Mouse (Mus musculus): Measurements from ENCODE around the gene Klf7. TPM values are rescaled to one million over a fixed set of nuclear protein-coding genes. Genes with fewer than 3 reads are reported as not detected.
A peak's percentile ranks its signal among the peaks of the same experiment; 100 is the strongest.

Klf7 gene
- 16.3 and 18.0 TPM in 2 replicates for polyA plus RNA-seq (2015; fragmentation: Nextera tagmentation; extraction: Ambion mirVana)

DNA sequence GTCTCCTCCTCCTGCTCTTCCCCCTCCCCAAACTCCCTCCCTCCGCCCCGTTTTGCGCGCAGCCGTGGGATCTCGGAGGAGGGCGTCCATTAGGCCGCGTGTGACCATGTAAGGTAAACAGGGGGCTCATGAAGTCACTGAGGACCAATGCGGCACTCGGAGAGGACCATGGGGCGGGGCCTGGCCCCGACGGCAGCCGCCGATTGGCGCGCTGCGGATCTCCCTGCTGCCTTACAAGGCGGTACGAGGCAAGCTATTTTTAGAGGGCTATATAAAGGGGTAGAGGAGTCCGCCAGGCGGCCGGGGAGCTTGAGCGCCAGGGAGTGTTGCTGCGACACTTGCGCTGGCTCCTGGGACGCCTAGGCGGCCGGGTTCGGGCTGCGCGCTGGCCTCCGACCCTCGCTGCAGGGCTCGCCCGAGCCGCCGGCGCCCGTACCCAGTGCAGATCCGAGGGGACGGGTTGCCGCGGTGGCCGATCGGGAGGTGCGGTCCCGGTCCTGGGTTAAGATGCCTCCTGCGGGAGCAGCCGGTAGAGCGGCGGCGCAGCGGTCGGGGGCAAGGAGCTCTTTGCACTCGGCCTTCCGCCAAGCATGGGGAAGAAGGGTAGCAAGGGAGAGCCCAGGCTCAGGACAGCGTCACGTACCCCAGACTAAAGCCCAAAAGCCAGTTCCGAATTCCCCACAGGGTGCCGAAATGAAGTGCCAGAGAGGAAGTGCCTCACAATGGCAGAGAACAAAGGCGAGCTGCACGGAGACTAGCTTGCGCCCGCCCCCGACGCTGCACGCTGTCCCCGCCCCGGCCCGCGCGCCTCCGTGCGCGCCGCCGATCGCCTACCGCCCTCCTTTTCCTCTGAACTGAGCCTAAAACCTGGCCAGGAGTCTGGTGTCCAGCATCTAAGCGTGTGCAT lies at the start of gene Klf7:
Gene Klf7 (minus strand): TSS at position 724 of the 907 bp plus-strand sequence.
- H3K36me3 ChIP-seq (ENCODE audit: control insufficient read depth, insufficient read depth), result no peaks in the 10 kb centered on the region
- H3K27ac ChIP-seq (ENCODE audit: low read length), result peak within 1 kb of the TSS; percentile 100
- peak within 1 kb of the TSS; percentile 100 for H3K9ac ChIP-seq (ENCODE audit: low read length)
- peak; percentile 98 for ATAC-seq (replicated peaks; ENCODE audit: extremely low read depth, insufficient read depth, low FRiP score)
- no peaks in the 10 kb centered on the region for H3K27me3 ChIP-seq (ENCODE audit: control insufficient read depth, insufficient read depth, low read length)
- WGBS, result under 1% methylated on average over 82 of the region's 82 CpGs
- H3K4me3 ChIP-seq (ENCODE audit: low read length), result peak within 1 kb of the TSS; percentile 91
- H3K4me2 ChIP-seq (ENCODE audit: low read depth, low read length), result peak within 1 kb of the TSS; percentile 74
- H3K4me1 ChIP-seq (ENCODE audit: control insufficient read depth, insufficient read depth, low read length), result peaks cover 20% of the 10 kb centered on the region
- no peaks in the 10 kb centered on the region for H3K9me3 ChIP-seq (replicated peaks; ENCODE audit: control insufficient read depth, low read length)

DNA sequence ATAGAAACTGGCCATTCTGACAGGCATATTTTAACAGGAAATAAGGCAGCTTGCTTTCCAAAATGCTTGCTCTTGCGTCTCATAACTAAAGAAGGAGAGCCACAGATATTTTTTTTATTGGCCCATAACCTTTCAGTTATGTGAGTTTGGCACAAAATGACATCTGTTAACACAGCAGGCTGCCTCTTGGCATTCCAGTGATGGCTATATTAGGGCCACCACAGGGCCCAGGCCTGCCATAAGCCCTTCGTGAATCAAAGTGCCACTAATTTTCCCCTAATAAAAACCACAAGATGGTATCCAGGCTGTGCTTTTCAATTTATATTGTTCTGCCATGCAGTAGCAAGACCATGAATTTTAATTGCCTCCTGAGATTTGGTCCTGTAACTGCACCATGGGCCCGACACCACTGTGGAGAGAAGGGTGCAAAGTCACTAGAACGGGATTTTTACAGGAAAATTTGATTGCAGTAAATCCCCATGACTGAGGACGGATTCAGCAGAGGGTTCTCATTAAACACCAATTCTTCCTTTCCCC lies 42.5 kb upstream of the Klf7 start:
- Histone ChIP-seq H3K4me3 (ENCODE audit: low read length) (no peak overlapping the region), H3K9ac (ENCODE audit: low read length) (no peak overlapping the region), H3K4me1 (ENCODE audit: control insufficient read depth, insufficient read depth, low read length) (no peaks in the 10 kb centered on the region), H3K4me2 (ENCODE audit: low read depth, low read length) (no peak overlapping the region), H3K27me3 (ENCODE audit: control insufficient read depth, insufficient read depth, low read length) (no peaks in the 10 kb centered on the region), H3K27ac (ENCODE audit: low read length) (no peak overlapping the region), H3K9me3 (replicated peaks; ENCODE audit: control insufficient read depth, low read length) (no peaks in the 10 kb centered on the region), H3K36me3 (ENCODE audit: control insufficient read depth, insufficient read depth) (no peaks in the 10 kb centered on the region)
- no peak for ATAC-seq (replicated peaks; ENCODE audit: extremely low read depth, insufficient read depth, low FRiP score)
- WGBS, result 81% methylated on average over 5 of the region's 5 CpGs

DNA sequence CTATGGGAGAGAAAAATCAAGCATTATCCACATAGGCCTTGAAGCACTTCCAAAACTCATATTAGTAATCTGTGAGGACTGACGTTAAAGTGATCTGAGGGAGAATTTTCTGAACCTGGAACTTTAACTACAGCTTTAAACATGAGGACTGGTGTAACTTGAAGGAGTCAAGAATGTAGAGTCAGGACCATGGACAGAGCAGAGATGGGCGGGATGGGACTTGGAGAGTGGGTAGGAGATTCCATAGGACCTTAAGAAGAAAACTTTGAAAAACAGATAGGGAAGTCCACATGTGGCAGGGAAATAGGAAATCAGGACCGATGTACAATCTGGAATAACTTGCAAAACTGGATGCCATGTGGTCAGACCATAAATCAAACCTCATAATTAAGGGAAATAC lies 36.7 kb upstream of the Klf7 start:
- no peaks in the 10 kb centered on the region for H3K4me1 ChIP-seq (ENCODE audit: control insufficient read depth, insufficient read depth, low read length)
- no peak overlapping the region for H3K9ac ChIP-seq (ENCODE audit: low read length)
- no peaks in the 10 kb centered on the region for H3K27me3 ChIP-seq (ENCODE audit: control insufficient read depth, insufficient read depth, low read length)
- H3K36me3 ChIP-seq (ENCODE audit: control insufficient read depth, insufficient read depth), result no peaks in the 10 kb centered on the region
- WGBS, result 43% methylated on average over 3 of the region's 3 CpGs
- no peak overlapping the region for H3K27ac ChIP-seq (ENCODE audit: low read length)
- H3K9me3 ChIP-seq (replicated peaks; ENCODE audit: control insufficient read depth, low read length), result no peaks in the 10 kb centered on the region
- H3K4me3 ChIP-seq (ENCODE audit: low read length), result no peak overlapping the region
- H3K4me2 ChIP-seq (ENCODE audit: low read depth, low read length), result no peak overlapping the region
- no peak for ATAC-seq (replicated peaks; ENCODE audit: extremely low read depth, insufficient read depth, low FRiP score)

DNA sequence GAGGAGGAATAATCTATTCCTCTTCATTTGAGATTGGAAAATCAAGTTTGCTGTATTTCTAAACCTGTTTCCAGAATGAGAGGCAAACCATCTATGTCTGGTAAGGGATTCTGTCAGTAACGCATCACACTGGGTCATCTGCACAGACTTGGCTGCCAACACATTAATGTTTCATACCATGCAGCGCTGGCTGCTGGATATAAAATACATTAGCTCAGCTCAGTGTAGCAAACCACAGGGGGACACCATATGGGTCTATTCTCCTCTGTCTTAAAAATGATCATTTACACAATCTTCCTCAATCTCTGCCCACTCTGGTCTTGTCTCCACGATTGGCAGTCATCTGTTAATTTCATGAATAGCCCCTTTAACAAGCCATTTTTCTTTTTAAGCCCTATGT lies 27.1 kb upstream of the Klf7 start:
- no peaks in the 10 kb centered on the region for H3K9me3 ChIP-seq (replicated peaks; ENCODE audit: control insufficient read depth, low read length)
- no peaks in the 10 kb centered on the region for H3K4me1 ChIP-seq (ENCODE audit: control insufficient read depth, insufficient read depth, low read length)
- no peak overlapping the region for H3K27ac ChIP-seq (ENCODE audit: low read length)
- H3K4me2 ChIP-seq (ENCODE audit: low read depth, low read length), result no peak overlapping the region
- no peaks in the 10 kb centered on the region for H3K36me3 ChIP-seq (ENCODE audit: control insufficient read depth, insufficient read depth)
- no peak for ATAC-seq (replicated peaks; ENCODE audit: extremely low read depth, insufficient read depth, low FRiP score)
- no peaks in the 10 kb centered on the region for H3K27me3 ChIP-seq (ENCODE audit: control insufficient read depth, insufficient read depth, low read length)
- H3K9ac ChIP-seq (ENCODE audit: low read length), result no peak overlapping the region
- WGBS, result 79% methylated on average over 3 of the region's 3 CpGs
- no peak overlapping the region for H3K4me3 ChIP-seq (ENCODE audit: low read length)

DNA sequence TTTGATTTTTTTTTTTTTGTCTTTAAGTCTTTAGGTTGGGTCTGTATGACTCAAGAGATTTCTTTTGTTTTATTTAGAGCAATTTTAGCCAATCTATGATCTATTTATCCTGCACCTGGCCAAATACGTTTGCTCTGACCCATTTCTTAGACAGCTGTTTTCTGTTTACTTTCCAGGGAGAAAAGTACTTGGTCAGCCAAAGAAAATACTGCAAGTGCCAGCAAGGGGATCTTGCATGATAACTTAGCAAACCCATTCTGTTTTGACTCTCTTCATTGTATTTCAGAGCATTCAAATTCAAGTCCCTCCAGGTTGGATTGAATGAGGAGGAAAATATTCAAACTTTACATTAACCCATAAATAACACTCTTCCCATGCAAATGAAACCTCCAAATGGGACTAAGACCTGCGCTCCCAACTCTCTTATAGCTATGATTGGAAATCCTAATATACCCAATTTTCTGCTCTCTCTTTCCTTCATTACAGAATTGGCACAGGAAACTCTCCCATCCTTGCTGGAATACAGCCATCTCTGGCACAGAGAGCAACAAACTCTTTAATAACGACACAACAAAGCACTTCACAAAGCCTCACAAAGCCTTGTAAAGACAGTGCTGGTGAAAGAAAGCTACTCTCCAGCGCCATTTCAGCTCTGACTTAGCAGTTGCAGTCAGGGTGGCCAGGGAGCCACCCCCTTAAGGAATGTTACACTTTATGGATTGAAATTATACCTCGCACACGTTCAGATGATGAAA lies 20.8 kb upstream of the Klf7 start:
- Histone ChIP-seq H3K36me3 (ENCODE audit: control insufficient read depth, insufficient read depth) (no peaks in the 10 kb centered on the region), H3K4me2 (ENCODE audit: low read depth, low read length) (no peak overlapping the region), H3K27me3 (ENCODE audit: control insufficient read depth, insufficient read depth, low read length) (no peaks in the 10 kb centered on the region), H3K4me3 (ENCODE audit: low read length) (no peak overlapping the region), H3K9ac (ENCODE audit: low read length) (no peak overlapping the region), H3K9me3 (replicated peaks; ENCODE audit: control insufficient read depth, low read length) (no peaks in the 10 kb centered on the region), H3K4me1 (ENCODE audit: control insufficient read depth, insufficient read depth, low read length) (no peaks in the 10 kb centered on the region; the same call in 1 of the 2 replicates), H3K27ac (ENCODE audit: low read length) (no peak overlapping the region)
- 56% methylated on average over 6 of the region's 6 CpGs for WGBS
- no peak for ATAC-seq (replicated peaks; ENCODE audit: extremely low read depth, insufficient read depth, low FRiP score)

DNA sequence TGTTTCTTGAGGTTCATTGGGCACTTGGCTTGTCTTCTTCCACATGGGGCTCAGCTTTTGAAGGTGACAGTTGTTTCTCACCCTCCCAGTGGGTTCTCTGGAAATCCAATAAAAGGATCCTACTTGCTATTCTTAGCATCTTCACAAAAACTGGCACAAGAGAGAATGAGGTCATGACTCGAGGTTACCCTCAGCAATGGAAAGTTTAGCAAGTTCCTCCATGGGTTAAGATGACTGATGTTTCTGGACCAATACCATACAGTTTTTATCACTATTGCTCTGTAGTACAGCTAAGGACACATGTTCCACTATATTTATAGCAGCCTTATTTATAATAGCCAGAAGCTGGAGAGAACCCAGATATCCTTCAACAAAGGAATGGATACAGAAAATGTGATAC lies 12.4 kb upstream of the Klf7 start:
- H3K4me1 ChIP-seq (ENCODE audit: control insufficient read depth, insufficient read depth, low read length), result no peaks in the 10 kb centered on the region
- H3K27ac ChIP-seq (ENCODE audit: low read length), result no peak overlapping the region
- no peak for ATAC-seq (replicated peaks; ENCODE audit: extremely low read depth, insufficient read depth, low FRiP score)

DNA sequence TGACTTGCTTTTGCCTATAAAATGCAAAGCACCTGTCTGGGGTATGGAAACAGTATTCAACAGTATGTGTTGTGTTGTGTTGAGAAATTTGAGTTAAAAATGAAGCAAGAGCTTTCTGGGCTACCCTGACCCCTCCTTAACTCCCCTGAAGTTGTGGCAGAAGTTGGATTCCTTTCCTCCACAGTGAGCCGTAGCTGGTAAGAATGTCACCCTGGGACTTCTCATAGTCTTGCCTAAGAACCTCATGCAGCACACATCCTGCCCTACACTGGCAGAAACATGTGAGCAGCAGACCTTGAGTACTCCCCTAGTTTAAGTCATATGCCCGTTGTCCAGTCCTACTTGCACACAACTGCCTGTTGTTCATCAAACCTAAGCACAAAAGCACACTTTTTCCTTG lies 4.7 kb upstream of the Klf7 start:
- 71% methylated on average over 2 of the region's 2 CpGs for WGBS
- Histone ChIP-seq H3K36me3 (ENCODE audit: control insufficient read depth, insufficient read depth) (no peaks in the 10 kb centered on the region), H3K27ac (ENCODE audit: low read length) (no peak overlapping the region), H3K4me2 (ENCODE audit: low read depth, low read length) (no peak overlapping the region), H3K4me3 (ENCODE audit: low read length) (no peak overlapping the region), H3K9ac (ENCODE audit: low read length) (no peak overlapping the region), H3K9me3 (replicated peaks; ENCODE audit: control insufficient read depth, low read length) (no peaks in the 10 kb centered on the region), H3K4me1 (ENCODE audit: control insufficient read depth, insufficient read depth, low read length) (no peaks in the 10 kb centered on the region), H3K27me3 (ENCODE audit: control insufficient read depth, insufficient read depth, low read length) (no peaks in the 10 kb centered on the region)
- ATAC-seq (replicated peaks; ENCODE audit: extremely low read depth, insufficient read depth, low FRiP score), result no peak

More for the DNA sequence above, 12.4 kb upstream of the Klf7 start:
- no peaks in the 10 kb centered on the region for H3K36me3 ChIP-seq (ENCODE audit: control insufficient read depth, insufficient read depth)
- no peaks in the 10 kb centered on the region for H3K27me3 ChIP-seq (ENCODE audit: control insufficient read depth, insufficient read depth, low read length)
- WGBS, result 65% methylated on average over 1 of the region's 1 CpGs
- H3K4me2 ChIP-seq (ENCODE audit: low read depth, low read length), result no peak overlapping the region
- no peaks in the 10 kb centered on the region for H3K9me3 ChIP-seq (replicated peaks; ENCODE audit: control insufficient read depth, low read length)
- no peak overlapping the region for H3K4me3 ChIP-seq (ENCODE audit: low read length)
- no peak overlapping the region for H3K9ac ChIP-seq (ENCODE audit: low read length)

DNA sequence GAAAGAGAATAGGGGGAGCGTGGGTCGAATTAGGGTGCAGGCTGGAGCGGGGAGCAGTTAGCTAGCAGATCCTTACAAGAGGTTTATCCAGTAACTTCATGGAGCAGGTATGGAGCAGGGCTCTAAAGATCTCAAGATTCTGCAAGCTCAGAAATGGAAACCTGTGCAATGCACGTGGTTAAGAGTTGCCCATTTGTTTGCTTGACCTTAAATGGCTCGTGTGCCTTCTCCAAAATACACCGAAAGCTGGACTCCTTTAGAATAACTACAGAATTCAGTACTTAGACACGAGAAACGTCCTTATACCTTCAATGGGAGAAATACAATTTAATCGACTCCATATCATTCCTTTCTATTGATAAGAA lies 366 bp upstream of the Klf7 start:
- H3K4me2 ChIP-seq (ENCODE audit: low read depth, low read length), result peak overlapping the region; percentile 63
- H3K27ac ChIP-seq (ENCODE audit: low read length), result peak overlapping the region; percentile 100
- peak overlapping the region; percentile 91 for H3K4me3 ChIP-seq (ENCODE audit: low read length)
- peaks cover 15% of the 10 kb centered on the region for H3K4me1 ChIP-seq (ENCODE audit: control insufficient read depth, insufficient read depth, low read length)
- H3K9ac ChIP-seq (ENCODE audit: low read length), result peak overlapping the region; percentile 100
- H3K27me3 ChIP-seq (ENCODE audit: control insufficient read depth, insufficient read depth, low read length), result no peaks in the 10 kb centered on the region
- 20% methylated on average over 9 of the region's 9 CpGs for WGBS
- no peak for ATAC-seq (replicated peaks; ENCODE audit: extremely low read depth, insufficient read depth, low FRiP score)
- H3K9me3 ChIP-seq (replicated peaks; ENCODE audit: control insufficient read depth, low read length), result no peaks in the 10 kb centered on the region
- H3K36me3 ChIP-seq (ENCODE audit: control insufficient read depth, insufficient read depth), result no peaks in the 10 kb centered on the region
